Mouse (Mus musculus) heart, adult 9 months (tissue): Measurements from ENCODE around the gene Etnk1.
"Not testable (repeated sequence)": the region's sequence is repeated elsewhere in the genome, so short reads cannot be mapped to it uniquely, and the experiment has no call there.

Experiments
- DNase-seq, 2 experiments: peaks; one replicate each; pipeline ENCODE4 v3.0.0; 2022; ENCODE audit warnings: low spot score in 2 of 2

The Etnk1 gene

DNA sequence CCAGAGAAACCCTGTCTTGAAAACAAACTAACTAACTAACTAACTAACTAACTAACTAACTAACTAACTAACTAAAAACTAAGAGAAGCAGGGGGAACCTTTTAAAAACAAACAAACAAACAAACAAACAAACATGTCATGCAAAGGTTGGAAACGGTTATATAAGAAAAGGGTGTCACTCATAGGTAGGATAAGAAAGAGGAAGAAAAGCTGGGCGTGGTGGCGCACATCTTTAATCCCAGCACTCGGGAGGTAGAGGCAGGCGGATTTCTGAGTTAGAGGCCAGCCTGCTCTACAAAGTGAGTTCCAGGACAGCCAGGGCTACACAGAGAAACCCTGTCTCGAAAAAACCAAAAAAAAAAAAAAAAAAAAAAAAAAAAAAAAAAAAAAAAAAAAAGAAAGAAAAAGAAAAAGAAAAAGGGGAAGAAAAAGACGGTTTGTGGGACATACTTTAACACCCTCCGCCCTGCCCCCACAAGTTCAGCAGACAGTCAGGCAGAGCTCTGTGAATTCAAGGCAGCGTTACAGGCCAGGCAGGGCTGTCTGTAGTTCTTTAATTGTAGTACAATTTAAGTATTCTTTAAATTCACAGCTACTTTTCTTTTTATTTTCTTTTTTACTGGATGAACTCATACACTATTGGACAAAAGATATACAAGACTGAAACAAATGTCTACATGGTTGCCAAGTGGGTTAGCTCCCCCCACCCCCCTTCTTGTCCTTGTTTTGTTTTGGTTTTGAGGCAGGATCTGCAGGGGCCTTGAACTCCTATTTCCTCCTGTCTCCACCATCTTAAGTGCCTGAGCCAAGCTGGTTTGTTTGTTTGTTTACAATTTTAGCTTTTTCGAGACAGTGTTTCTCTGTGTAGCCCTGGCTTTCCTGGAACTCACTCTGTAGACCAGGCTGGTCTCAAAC is 15.7 kb upstream of the Etnk1 start:
- not testable (repeated sequence) for DNase-seq

DNA sequence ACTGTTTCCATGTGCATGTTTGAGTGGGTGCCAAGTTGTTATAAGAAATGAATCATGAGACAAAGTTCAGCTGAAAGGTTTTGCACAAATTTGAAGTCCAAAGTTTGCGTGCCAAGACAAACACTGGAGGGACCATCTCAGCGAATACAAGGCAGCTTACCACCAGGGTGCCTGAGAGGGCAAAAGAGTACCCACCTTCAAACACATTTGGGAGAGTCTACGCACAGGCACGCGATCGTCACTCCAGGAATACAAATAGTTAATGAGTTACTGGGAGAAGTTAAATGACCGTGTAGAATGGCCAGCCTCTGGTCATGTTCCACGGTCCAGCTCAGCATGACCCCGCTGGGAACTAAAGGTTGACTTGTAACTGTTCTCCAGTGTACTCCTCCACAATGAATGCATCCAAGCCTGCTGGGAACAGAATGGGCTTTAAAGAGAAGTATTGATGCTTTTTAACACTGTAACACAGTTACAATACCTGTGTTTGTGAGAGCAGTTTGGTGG is 14.6 kb upstream of the Etnk1 start:
- DNase-seq, result peak in 1 of 2 experiments; percentile 26

DNA sequence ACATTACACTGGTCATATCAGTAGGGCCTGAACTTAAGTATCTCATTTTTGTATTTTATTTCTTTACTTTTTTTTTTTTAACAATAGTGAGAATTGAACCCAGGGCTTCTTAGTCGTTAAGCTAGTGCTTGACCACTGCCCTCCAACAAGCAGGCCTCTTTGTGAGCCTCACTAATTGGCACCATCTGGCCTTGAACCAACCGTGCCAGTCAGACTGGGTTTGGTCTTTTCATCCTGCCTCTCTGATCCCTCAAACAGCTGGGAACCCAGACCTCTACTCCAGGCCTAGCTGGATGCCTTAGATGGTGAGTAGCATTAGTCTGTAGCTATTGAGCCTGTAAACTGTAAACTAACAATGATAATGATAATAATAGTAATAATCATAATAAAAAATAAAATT is 13.9 kb upstream of the Etnk1 start:
- DNase-seq, result no peak

DNA sequence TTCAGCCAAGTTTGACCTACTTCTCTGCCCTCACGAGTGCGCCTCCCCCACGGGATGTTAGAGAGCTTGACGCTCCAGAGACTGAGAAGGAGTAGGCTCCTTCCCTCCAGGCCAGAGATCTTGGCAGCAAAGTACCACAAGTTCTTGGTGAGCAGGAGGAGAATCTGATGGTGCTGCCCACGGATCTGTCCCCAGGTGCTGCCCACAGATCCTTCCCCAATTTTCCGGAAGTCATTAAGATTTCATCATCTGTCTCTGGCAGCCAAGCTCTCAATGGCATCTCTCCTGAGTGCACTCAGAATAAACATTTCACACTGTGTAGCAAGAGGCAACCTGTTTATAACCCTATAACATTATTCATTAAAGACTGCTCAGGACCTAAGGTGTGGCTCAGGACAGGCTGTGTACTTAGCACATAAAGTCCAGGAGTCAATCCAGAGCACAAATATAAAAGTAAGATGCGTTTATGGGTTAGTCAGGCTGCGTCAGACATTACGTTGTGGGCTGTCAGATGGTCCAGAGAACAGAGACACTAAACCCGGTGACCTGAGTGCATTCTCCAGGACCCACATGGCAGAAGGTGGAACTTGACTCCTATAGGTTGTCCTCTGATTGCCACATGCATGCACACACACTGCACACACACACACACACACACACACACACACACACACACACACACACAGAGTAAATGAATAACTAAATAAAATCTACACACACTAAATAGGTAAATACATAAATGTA is 13.1 kb upstream of the Etnk1 start:
- DNase-seq, result no peak

DNA sequence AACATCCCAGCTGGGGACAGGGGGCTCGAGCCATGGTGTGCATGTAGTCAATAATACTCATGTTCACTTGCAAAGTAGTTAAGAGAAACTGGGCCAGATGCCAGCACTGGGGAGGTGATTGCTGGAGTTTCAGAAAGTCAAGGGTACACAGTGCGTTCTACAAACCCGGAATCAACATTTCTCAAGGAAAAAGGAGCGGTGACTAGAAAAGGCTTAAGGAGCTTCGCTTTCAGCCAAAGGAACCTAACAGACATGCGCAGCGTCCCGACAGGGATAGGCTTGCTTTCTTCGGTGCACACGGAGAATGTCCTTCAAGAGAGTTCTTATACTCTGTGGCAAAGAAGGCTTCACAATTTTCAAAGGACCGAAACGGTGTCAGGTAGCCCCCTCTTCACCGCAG is 12.1 kb upstream of the Etnk1 start:
- DNase-seq, result no peak

DNA sequence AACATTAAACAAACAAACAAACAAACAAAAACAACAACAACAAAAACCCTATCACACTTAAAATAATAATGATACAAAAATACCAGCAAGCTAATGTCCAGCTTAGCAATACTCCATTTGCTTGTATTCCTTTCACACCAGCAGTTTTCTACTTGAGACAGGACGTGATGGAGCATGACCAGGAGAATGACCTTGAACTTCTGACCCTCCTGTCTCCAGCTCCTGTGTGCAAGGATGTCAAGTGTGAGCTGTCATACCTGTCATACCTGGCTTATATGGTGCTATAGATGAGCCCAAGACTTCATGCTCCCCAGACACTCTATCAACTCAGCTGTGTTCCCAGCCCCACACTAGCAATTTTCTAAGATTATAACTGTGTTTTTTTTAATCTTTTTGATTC is 11.0 kb upstream of the Etnk1 start:
- no peak for DNase-seq

DNA sequence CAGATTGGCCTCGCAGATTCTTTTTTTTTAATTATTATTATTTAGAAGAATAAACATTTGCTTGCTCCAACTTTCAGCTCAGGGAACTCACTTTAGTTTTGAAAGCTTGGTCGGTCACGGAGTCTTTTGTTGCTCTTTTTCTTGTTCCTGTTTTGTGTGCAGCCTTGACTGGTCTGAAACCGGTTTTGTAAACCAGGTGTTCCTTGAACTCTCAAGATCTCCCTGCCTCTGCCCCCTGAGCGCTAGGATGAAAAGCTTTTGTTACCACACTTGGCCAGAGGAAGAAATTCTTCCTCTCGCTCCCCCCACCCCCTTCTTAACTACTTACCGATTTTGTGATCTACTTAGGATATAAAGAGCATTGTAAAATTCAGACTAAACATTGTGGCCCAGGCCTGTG is 10.3 kb upstream of the Etnk1 start:
- no peak for DNase-seq

DNA sequence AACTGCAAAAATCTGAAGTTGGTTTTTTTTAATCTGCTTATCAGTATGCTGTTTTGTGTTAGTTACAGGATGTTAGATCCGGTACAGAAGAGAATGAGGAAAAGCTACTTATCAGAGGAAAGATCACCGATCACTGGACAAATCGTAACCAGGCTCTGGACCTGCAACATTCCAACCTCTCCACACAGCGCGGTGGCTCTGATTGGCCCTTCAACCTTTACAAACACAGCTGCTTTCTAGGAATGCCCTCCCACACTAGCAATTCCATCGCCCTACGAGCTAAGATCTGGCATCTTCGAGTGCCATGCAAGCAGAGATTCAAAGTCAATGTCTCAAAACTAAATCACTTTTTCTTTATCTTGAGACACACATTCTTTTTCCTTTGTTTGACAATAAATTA is 9.6 kb upstream of the Etnk1 start:
- DNase-seq, result no peak

DNA sequence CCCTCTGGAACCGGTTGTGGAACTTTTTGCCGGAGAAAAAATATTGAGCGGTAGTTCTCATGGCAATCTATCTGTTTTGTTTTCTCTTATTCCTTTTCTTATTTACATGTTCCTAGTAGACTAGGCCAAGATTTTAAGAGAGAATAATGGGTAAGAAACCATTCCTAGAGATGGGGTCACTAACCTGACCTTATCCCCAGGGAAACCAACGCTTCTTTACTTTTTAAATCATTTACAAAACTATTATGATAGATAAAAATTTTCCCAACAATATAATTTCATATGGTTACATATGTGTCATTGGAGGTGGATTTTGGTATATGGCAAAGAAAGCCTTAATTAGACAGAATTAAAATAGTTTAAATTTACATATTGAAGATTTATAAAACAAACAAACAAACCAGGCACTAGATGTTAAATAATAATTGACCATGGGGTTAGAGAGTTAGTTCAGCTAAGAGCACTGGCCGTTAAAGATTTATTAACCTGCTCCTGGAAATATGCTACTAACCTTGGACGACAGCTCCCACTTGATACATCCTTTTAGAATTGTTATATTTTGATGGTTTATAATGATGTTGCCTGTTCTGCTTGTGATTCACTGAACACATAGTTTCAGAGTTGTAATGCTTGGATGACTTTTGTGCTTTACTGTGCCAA is 6.3 kb upstream of the Etnk1 start:
- no peak for DNase-seq

DNA sequence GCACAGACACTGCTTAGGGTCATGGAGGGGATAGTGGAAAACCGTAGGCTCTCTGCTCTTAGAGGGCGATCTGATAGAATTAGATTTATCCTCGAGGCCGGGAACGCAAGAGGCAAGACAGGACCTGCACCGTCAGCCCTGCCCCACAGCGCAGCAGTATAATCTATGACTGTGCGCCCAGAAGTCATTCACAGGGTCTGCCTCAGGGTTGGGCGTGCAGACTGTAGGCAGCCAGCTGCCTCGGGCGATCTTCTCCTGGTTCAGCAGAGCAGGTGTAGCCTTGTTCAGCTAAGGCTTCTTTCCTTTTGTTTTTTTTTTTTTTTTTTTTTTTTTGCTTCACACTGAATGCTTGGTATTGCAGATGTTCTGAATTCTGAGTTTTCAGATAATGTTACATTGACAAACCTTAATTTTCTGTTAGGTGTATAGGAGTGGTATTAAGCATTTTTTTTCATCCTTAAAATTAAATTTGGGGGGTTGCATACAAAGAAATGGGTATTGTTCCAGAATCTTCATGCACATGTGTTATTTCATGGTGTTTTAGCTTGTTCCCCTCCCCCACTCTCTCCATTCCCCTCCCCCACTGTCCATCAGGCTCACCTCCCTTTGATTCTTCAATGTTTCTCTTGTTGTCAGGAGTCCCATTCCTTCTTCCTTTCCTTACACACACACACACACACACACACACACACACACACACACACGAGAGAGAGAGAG is 4.7 kb upstream of the Etnk1 start:
- DNase-seq, result no peak

DNA sequence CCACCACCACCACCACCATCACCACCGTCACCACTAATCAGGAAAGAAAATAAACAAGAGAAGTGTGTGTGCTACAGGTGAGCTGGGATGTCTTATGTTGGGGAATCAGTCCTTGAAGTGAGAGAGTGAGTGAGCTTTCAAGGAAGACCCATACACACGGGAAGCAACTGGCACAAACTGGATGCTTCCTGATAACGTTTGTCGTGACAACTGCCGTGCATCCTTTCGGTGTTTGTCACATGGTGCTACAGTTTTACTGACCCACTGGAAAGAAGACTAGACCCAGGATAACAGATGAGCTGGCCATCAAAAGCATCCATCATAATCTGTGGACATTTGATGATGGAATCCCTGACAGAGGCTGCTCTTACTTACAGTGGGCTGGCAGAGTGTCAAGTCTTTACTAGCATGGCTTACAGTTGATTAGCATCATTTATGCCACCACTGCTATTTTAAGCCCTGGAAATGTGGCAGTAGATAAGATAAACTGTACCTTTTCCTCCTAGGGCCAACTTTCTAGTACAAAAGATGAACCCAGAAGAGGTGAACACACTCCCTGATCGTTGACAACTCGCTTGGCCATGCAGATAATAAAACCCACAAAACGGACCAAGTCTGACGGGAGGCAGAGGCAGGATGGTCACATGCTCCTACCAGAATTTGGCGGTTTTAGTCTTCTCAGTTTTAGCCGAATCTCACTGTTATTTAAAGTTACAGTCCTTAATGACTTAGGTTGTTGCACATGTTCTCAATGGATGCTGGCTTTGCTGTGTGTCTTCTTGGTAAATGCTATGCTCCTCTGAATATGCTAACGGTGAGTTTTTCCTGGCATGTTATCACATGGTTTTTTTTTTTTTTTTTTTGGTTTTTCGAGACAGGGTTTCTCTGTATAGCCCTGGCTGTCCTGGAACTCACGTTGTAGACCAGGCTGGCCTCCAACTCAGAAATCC is 2.8 kb upstream of the Etnk1 start:
- DNase-seq, result no peak

DNA sequence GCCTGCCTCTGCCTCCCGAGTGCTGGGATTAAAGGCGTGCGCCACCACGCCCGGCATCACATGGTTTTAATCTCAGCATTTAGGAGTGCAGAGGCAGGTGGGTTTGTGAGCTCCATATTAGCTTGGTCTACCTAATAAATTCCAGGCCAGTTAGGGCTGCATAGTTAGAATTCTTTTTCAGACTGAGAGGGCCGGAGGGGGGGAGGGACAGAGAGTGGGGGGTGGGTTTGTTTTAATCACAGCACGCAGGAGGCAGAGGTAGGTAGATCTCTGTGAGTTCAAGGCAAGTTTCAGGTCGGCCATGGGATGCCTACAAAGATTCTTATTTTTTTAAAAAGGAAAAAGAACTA is 2.1 kb upstream of the Etnk1 start:
- DNase-seq, result no peak

DNA sequence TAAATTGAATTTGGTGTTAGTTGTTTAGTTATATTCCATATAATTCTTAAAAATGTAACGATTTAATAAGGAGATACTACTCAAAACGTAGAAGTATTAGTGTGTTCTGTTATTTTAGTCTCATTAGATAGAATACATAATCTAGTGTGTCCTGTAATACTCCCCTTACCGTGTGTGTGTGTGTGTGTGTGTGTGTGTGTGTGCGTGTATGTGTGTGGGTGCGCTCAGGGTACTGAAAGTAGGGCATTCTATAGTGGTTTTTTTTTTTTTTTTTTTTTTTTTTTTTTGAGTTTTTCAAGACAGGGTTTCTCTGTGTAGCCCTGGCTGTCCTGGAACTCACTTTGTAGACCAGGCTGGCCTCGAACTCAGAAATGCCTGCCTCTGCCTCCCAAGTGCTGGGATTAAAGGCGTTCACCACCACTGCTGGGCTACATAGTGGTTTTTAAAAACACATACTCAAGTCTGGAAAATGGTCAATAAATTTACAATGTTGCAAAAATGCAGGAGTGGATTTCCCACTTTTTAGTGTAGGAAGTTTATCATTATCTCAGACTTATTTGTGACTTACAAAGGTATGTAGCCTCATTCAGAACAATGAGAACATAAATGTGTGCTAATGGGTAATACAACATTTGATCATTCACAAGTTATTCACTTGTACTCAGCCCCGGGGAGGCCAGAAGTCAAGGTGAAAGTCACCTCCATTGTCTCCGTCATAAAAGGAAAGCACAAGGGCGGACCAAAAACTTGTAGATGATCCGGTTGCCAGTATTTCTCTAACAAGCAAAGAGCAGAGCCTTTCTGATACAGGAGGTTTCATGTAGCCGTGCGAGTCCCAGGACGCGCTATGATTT is 1.4 kb upstream of the Etnk1 start:
- no peak for DNase-seq

DNA sequence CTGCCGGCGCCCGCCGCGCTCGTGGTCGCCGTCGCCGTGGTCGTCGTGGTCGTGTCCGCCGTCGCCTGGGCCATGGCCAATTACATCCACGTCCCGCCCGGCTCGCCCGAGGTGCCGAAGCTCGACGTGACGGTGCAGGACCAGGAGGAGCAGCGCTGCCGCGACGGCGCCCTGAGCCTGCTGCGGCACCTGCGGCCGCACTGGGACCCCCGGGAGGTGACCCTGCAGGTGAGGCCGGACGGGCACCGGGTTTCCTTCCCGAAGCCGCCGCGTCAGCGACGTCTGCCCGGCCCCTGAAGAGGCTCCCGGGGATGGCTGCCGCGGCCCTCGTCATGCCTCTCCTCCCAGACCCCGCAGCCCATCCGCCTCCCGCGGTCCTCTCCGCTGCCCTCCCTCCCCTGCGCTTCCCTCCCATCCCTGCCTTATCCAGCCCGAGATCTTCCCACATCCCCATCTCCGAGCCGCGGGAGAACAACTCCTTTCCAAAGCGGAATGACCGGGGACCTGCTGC is 443 bp downstream of the Etnk1 start:
- DNase-seq, result peak in 1 of 2 experiments; percentile 18

DNA sequence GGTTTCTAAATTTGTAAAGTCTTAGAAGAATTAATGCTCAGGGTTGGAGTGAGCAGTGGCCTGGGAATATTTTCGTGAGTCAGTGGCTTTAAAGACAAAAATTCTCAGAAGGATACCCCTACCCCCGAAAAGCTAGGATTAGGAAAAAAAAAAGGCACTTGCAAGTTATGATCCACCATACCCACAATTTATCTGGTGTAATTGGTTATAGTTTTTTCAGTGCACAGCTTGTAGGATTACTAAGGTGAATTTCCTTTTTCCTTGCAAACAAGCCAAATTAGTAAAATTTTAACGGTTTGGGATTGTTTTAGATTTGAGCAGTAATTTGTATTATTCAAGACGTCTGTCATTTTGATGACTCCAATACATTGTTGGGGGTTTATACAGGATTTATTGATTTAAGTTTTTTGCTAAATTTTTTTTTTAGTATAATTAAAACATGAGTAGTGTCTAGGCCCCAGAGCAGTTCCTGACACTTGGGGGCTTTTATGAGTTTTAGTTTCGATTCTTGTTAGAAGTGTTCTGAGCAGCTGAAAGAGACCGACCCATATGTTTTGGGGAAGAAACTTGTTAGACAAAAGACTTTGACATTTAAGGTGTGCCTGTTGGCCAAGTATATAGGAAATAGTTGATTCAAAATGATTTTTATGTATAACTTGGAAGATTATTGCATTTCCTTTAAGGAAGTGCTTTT is 1.1 kb downstream of the Etnk1 start:
- DNase-seq, result no peak

DNA sequence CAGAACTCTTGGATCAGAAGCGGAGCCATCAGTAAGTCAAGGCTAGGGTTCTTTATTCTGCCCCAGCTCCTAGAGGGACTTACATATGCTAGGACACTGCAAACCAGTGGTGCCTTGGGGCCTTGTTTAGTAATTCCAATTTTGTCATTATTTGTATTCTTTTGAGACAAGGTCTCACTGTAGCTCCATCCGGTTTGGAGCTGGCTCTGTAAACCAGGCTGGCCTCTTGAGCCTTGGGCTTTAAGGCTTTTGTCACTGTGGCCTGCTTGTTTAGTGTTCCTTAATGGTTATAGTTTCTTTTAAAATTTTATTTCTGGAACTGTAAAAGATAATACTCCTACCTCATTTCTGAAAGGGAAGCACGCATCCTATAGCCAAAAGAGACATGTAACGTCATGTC is 2.4 kb downstream of the Etnk1 start:
- no peak for DNase-seq

DNA sequence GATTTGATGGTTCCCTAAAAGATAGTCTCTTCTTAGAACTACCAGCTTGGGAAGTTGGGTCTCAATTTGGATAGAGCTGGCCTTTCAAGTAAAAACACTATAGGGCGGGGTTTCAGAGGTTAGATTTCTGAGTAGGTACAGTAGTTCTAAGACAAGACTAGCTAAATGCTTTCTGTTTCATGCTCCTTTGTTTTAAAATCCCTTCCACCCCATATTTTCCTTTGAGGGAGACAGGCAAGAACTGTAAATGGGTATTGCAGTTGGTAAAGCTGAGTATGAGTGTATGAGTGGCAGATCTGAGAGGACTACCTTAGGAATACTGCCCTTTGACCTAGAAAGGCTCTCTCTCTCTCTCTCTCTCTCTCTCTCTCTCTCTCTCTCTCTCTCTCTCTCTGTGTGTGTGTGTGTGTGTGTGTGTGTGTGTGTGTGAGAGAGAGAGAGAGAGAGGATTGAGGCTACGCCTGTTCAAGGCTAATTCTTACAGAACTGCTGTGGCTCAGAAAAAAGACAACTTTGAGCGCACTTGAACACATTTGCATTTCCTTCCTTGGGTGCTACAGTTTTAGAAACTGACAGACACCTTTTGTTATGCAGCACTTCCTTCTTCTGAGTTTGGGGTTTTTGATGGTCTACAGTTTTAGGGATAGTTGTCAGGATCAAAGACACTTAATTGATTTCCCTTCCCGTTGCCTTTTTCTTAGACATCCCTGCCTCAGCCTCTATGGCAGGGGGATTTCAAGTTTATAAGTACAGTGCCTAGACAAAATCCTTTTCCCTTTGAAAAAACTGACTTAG is 3.3 kb downstream of the Etnk1 start:
- DNase-seq, result no peak

DNA sequence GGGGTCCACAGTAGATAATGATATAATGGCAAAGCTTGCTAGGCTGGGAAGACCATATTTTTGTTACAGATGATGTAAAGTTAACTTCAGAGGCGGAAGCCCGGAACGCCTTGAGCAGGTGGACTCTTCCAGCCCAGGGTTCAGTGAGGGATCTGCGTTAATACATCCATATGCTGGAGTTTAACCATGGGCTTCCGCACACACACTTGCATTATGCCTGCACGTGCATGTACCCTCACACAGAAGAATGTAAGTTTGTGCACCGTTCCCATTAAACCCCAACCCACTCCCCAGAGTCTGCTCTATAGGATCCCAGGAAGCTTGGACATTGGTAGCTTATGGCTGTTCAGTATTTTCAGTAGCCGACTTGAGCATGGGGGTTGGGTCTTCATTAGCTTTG is 4.0 kb downstream of the Etnk1 start:
- DNase-seq, result no peak
